Mouse (Mus musculus) urinary bladder, postnatal 14 days (tissue): Measurements from ENCODE around the gene Kcnj6.
A peak's percentile ranks its signal among the peaks of the same experiment; 100 is the strongest.

Experiments
- DNase-seq: peaks from one replicate; pipeline ENCODE4 v3.0.0; 2021; ENCODE audit warnings: low spot score

Kcnj6 gene

GRCm38 (mm10) chr16:94767606-94768005 is 229.9 kb downstream of the Kcnj6 start:
- DNase-seq = no peak

- no peak for DNase-seq
Observed at GRCm38 (mm10) chr16:94765129-94765528, 232.4 kb downstream of the Kcnj6 start.

GRCm38 (mm10) chr16:94760732-94761131 is 236.8 kb downstream of the Kcnj6 start:
- no peak for DNase-seq

GRCm38 (mm10) chr16:94759761-94760160 is 237.7 kb downstream of the Kcnj6 start:
- no peak for DNase-seq

GRCm38 (mm10) chr16:94758606-94759005 is 238.9 kb downstream of the Kcnj6 start:
- DNase-seq = no peak

GRCm38 (mm10) chr16:94756352-94756751 is 241.1 kb downstream of the Kcnj6 start:
- no peak for DNase-seq

- no peak for DNase-seq
Observed at GRCm38 (mm10) chr16:94753453-94753852, 244.0 kb downstream of the Kcnj6 start.

- DNase-seq = peak; percentile 14
Observed at GRCm38 (mm10) chr16:94752781-94753180, 244.7 kb downstream of the Kcnj6 start.

GRCm38 (mm10) chr16:94745016-94745415 is 252.5 kb downstream of the Kcnj6 start:
- DNase-seq = peak; percentile 43

- DNase-seq = peak; percentile 26
Observed at GRCm38 (mm10) chr16:94743853-94744501, 253.5 kb downstream of the Kcnj6 start.

- no peak for DNase-seq
Observed at GRCm38 (mm10) chr16:94737359-94737687, 260.2 kb downstream of the Kcnj6 start.

GRCm38 (mm10) chr16:94736462-94737358 is 260.8 kb downstream of the Kcnj6 start:
- DNase-seq = no peak

GRCm38 (mm10) chr16:94735472-94735871 is 262.0 kb downstream of the Kcnj6 start:
- DNase-seq = no peak

GRCm38 (mm10) chr16:94731027-94731426 is 266.5 kb downstream of the Kcnj6 start:
- DNase-seq = no peak

GRCm38 (mm10) chr16:94729236-94729635 is 268.3 kb downstream of the Kcnj6 start:
- DNase-seq = no peak

GRCm38 (mm10) chr16:94724747-94725211 is 272.7 kb downstream of the Kcnj6 start:
- no peak for DNase-seq

- DNase-seq = peak; percentile 71
Observed at GRCm38 (mm10) chr16:94724061-94724596, 273.4 kb downstream of the Kcnj6 start.

GRCm38 (mm10) chr16:94722936-94723335 is 274.6 kb downstream of the Kcnj6 start:
- no peak for DNase-seq

GRCm38 (mm10) chr16:94721549-94722006 is 275.9 kb downstream of the Kcnj6 start:
- DNase-seq = no peak

GRCm38 (mm10) chr16:94720476-94721153 is 276.9 kb downstream of the Kcnj6 start:
- no peak for DNase-seq

- DNase-seq = no peak
Observed at GRCm38 (mm10) chr16:94719488-94719887, 278.0 kb downstream of the Kcnj6 start.

- no peak for DNase-seq
Observed at GRCm38 (mm10) chr16:94718919-94719318, 278.6 kb downstream of the Kcnj6 start.
